Mouse (Mus musculus) retina, adult 2 months (tissue): Measurements from ENCODE around the gene Abcg5.

Source experiments
- DNase-seq: peaks from one replicate; pipeline ENCODE4 v3.0.0-alpha.2; 2012; ENCODE audit warnings: low read depth, low spot score

The Abcg5 gene

GRCm38 (mm10) chr17:84685286-84685685 lies 2.5 kb upstream of the Abcg5 start:
- no peak for DNase-seq

- no peak for DNase-seq
These were observed 1.5 kb upstream of the Abcg5 start for GRCm38 (mm10) chr17:84684284-84684683.

GRCm38 (mm10) chr17:84681670-84682069 lies 1.1 kb downstream of the Abcg5 start:
- no peak for DNase-seq

GRCm38 (mm10) chr17:84677595-84677994 lies 5.2 kb downstream of the Abcg5 start:
- DNase-seq = no peak

- no peak for DNase-seq
These were observed 6.9 kb downstream of the Abcg5 start, which contains the start of gene Abcg8 for GRCm38 (mm10) chr17:84675951-84676366. Gene Abcg8 (plus strand): TSS chr17:84676302.

- DNase-seq = no peak
These were observed 7.6 kb downstream of the Abcg5 start for GRCm38 (mm10) chr17:84675204-84675603.

GRCm38 (mm10) chr17:84674048-84674447 lies 8.8 kb downstream of the Abcg5 start:
- no peak for DNase-seq

- DNase-seq = no peak
These were observed 10.1 kb downstream of the Abcg5 start for GRCm38 (mm10) chr17:84672376-84673369.

GRCm38 (mm10) chr17:84667848-84668247 lies 15.0 kb downstream of the Abcg5 start:
- DNase-seq = no peak

- no peak for DNase-seq
These were observed 17.1 kb downstream of the Abcg5 start for GRCm38 (mm10) chr17:84665691-84666090.

- DNase-seq = no peak
These were observed 17.8 kb downstream of the Abcg5 start for GRCm38 (mm10) chr17:84665053-84665452.

GRCm38 (mm10) chr17:84658951-84659350 lies 23.9 kb downstream of the Abcg5 start:
- DNase-seq = no peak

GRCm38 (mm10) chr17:84658195-84658594 lies 24.6 kb downstream of the Abcg5 start:
- no peak for DNase-seq

GRCm38 (mm10) chr17:84657782-84658181 lies 25.0 kb downstream of the Abcg5 start:
- no peak for DNase-seq

GRCm38 (mm10) chr17:84657422-84657732 lies 25.4 kb downstream of the Abcg5 start:
- no peak for DNase-seq

- no peak for DNase-seq
These were observed 26.0 kb downstream of the Abcg5 start for GRCm38 (mm10) chr17:84656653-84657421.

GRCm38 (mm10) chr17:84656205-84656604 lies 26.6 kb downstream of the Abcg5 start:
- DNase-seq = no peak

- DNase-seq = no peak
These were observed 29.3 kb downstream of the Abcg5 start for GRCm38 (mm10) chr17:84653544-84653943.

GRCm38 (mm10) chr17:84650302-84651017 lies 32.4 kb downstream of the Abcg5 start:
- no peak for DNase-seq

- no peak for DNase-seq
These were observed 35.2 kb downstream of the Abcg5 start for GRCm38 (mm10) chr17:84647630-84648029.

GRCm38 (mm10) chr17:84646477-84646876 lies 36.3 kb downstream of the Abcg5 start:
- no peak for DNase-seq

- DNase-seq = no peak
These were observed 36.9 kb downstream of the Abcg5 start for GRCm38 (mm10) chr17:84645894-84646293.
